Mouse (Mus musculus) adipocyte (in vitro differentiated cells): ENCODE data around the gene Mfsd10.
A peak's percentile ranks its signal among the peaks of the same experiment; 100 is the strongest.

Experiments
- DNase-seq: peaks from one replicate; pipeline ENCODE4 v3.0.0-alpha.2; 2016; ENCODE audit warnings: low spot score

Mfsd10 gene

GRCm38 (mm10) chr5:34636481-34637287 lies at the start of gene Mfsd10:
Gene Mfsd10, minus strand, starts transcription at chr5:34637212.
- peak; percentile 88 for DNase-seq

- no peak for DNase-seq
Observed at GRCm38 (mm10) chr5:34670280-34670679, 33.3 kb upstream of the Mfsd10 start.

- no peak for DNase-seq
Observed at GRCm38 (mm10) chr5:34669493-34669892, 32.5 kb upstream of the Mfsd10 start.

GRCm38 (mm10) chr5:34663231-34663630 lies 26.2 kb upstream of the Mfsd10 start:
- DNase-seq: no peak

- no peak for DNase-seq
Observed at GRCm38 (mm10) chr5:34661909-34662308, 24.9 kb upstream of the Mfsd10 start.

- DNase-seq: peak; percentile 52
Observed at GRCm38 (mm10) chr5:34660591-34661130, 23.6 kb upstream of the Mfsd10 start.

- peak; percentile 100 for DNase-seq
Observed at GRCm38 (mm10) chr5:34659686-34660590, 22.9 kb upstream of the Mfsd10 start, which contains the start of the genes Nop14 and Grk4. Gene Nop14, minus strand, starts transcription at chr5:34660148. Gene Grk4, plus strand, starts transcription at chr5:34660379.

GRCm38 (mm10) chr5:34657556-34657955 lies 20.5 kb upstream of the Mfsd10 start:
- no peak for DNase-seq

- no peak for DNase-seq
Observed at GRCm38 (mm10) chr5:34654881-34655280, 17.9 kb upstream of the Mfsd10 start.

GRCm38 (mm10) chr5:34652961-34653360 lies 15.9 kb upstream of the Mfsd10 start:
- no peak for DNase-seq

- peak; percentile 67 for DNase-seq
Observed at GRCm38 (mm10) chr5:34647581-34647980, 10.6 kb upstream of the Mfsd10 start.

GRCm38 (mm10) chr5:34642932-34643331 lies 5.9 kb upstream of the Mfsd10 start:
- peak; percentile 69 for DNase-seq

- no peak for DNase-seq
Observed at GRCm38 (mm10) chr5:34641991-34642390, 5.0 kb upstream of the Mfsd10 start.

GRCm38 (mm10) chr5:34637591-34638156 lies 662 bp upstream of the Mfsd10 start:
- peak; percentile 49 for DNase-seq

GRCm38 (mm10) chr5:34635665-34636192 lies 1.3 kb downstream of the Mfsd10 start:
- DNase-seq: no peak

GRCm38 (mm10) chr5:34634746-34635400 lies 2.1 kb downstream of the Mfsd10 start:
- no peak for DNase-seq

GRCm38 (mm10) chr5:34633641-34634040 lies 3.4 kb downstream of the Mfsd10 start:
- DNase-seq: no peak

GRCm38 (mm10) chr5:34632996-34633395 lies 4.0 kb downstream of the Mfsd10 start:
- DNase-seq: no peak

- no peak for DNase-seq
Observed at GRCm38 (mm10) chr5:34609966-34610365, 27.0 kb downstream of the Mfsd10 start.

GRCm38 (mm10) chr5:34608226-34608625 lies 28.8 kb downstream of the Mfsd10 start:
- DNase-seq: no peak
